Mouse (Mus musculus): Measurements from ENCODE around the gene Defb38.

Defb38 gene

DNA sequence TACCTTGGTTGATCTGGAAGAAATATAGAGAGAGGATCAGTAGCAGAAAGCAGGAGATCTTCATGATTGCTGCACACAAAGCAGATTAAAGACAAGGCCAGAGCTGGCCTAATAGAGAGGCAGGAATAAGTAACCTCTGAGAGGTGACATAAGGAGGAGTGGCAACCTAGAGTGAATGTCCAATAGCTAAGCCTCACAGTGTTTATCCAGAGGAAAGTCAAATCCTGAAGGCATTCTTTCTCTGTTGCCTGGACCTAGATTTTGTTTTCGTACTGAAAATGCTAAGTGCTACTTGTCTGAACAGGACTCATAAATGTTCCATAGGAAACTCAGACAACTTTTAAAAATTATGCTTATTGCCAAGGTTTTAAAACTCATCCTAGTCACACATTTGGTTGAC, at the start of gene Defb38:
Gene Defb38 (minus strand): TSS at position 101 of the 400 bp plus-strand sequence.
- DNase-seq (ENCODE audit: low spot score): no peak

DNA sequence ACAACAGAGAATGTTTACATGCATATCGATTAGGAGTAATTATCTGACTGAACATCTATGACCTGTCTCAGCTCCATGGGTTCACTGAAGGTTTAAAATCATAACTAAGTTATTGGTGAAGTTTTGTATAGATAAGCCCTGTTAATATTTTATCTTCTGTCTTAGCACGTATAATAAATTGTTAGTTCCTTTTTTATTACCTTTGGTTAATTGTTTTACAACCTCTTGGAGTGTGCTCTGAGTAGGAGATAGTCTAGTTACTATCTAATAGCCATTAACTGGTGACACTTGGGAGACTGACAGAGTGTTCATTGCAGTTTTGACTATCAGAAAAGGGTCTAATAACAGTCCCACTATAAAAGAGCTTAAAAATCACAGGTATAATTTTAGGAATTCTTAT, 39.6 kb upstream of the Defb38 start:
- DNase-seq (ENCODE audit: low spot score): no peak

DNA sequence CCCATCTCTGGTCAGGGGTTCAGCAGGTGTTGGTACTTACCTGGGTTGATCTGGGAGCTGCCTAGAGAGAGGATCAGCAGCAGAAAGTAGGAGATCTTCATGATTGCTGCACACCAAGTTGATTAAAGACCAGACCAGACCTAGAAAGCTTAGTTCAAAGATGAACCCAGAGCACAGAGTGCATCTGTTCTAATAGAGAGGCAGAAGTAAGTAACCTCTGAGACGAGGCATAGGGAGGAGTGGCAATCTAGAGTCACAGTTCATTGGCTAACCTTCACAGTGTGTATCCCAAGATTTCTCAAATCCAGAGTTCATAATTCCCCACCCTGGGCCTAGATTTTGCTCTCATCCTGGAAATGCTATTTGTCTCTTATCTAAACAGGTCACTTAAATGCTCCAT, 38.3 kb upstream of the Defb38 start, which contains the start of gene Defb39:
Gene Defb39 (minus strand): TSS at position 101 of the 400 bp plus-strand sequence.
- no peak for DNase-seq (ENCODE audit: low spot score)

DNA sequence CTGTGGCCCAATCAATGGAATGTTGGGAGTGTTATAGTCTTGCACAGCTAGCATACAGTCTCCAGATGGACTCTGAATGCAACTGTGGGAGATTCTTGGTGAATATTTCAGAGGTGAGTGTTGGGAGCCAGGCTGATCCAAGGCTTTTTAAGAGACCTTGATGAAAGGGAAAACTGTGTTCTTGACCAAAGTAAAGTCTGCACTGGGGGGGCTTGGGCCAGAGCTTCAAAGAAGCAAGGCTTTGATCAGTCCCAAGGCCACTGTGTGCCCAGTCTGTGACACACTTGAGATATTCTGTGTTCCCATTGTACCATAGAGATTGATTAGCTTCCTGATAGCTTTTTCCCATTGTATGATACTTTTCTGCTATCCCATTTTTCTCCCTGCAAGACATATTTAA, 36.5 kb upstream of the Defb38 start:
- no peak for DNase-seq (ENCODE audit: low spot score)

DNA sequence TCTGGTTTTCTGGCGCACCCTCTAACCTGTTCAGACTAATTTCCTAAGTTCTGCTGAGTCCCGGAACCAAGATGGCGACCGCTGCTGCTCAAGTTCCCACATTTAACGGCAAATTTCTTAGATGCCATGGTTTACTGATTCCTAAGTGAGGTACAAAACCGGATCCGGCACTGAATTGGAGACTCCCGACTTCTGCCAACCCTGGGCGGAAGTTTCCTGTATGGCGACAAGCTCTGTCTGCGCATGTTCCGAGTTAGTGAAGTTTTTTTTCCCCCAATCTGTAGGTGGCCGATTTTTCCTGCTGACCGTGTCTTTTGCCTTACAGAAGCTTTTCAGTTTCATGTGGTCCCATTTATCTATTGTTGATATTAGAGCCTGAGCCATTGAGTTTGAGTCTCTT, 18.9 kb upstream of the Defb38 start:
- no peak for DNase-seq (ENCODE audit: low spot score)
